ENCODE assay signal across 8 mouse cellular contexts in genomic region chr9:89704265-89705196, GRCm38 (mm10). TPM values are rescaled to one million over a fixed set of nuclear protein-coding genes. Genes with fewer than 3 reads are reported as not detected.
DNase-seq lines count a peak whose midpoint lies in the region; ATAC-seq and TF ChIP-seq lines count a peak whose summit lies in the region.

Gene Tmed3 (minus strand): TSS chr9:89705068.

- H3K4me3 ChIP-seq in gastrocnemius, adult 2 months = peak within 1 kb of the TSS; percentile 82
- peak within 1 kb of the TSS; percentile 66 for H3K4me3 ChIP-seq in hindbrain, postnatal 0 days (ENCODE audit: low read length)
- H3K4me3 ChIP-seq in left cerebral cortex, adult 2 months = peak within 1 kb of the TSS; percentile 88

- intact Hi-C loops in gastrocnemius, adult 2 months (cut with DNase I) = no loop called here
- intact Hi-C loops in left cerebral cortex, adult 2 months (cut with DNase I) = loop anchor here (1.0 to 5.0 kb wide), 3 partner anchors 34 to 268 kb away; partner anchors contain the start of gene Ankrd34c

- peak within 1 kb of the TSS; percentile 77 for H3K9ac ChIP-seq in hindbrain, postnatal 0 days (replicated peaks; ENCODE audit: low read length)

- no peaks in the 10 kb centered on the region for H3K9me3 ChIP-seq in hindbrain, postnatal 0 days (ENCODE audit: low read length)

- ATAC-seq in common myeloid progenitor, adult 5-6 weeks (replicated peaks; ENCODE audit: low read depth, poor library complexity, severe bottlenecking) = peak; percentile 89
- peak; percentile 98 for ATAC-seq in hindbrain, postnatal 0 days
- ATAC-seq in megakaryocyte, adult 5-6 weeks (ENCODE audit: poor library complexity, severe bottlenecking) = peak; percentile 83

- peak; percentile 94 for DNase-seq in ZHBTc4 (ENCODE audit: low read depth, low spot score)
- DNase-seq in gastrocnemius, adult 2 months = peak; percentile 93
- peak; percentile 95 for DNase-seq in hindbrain, postnatal 0 days (ENCODE audit: low spot score)
- DNase-seq in left cerebral cortex, adult 2 months (ENCODE audit: extremely low spot score in 1 of 2, low spot score in 2 of 2) = peak; percentile 94 to 95
- peak; percentile 89 to 95 for DNase-seq in right cerebral cortex, adult 2 months (ENCODE audit: low spot score in 2 of 2)
- peak; percentile 91 for DNase-seq in urinary bladder, postnatal 14 days (ENCODE audit: low spot score)

- WGBS in hindbrain, postnatal 0 days = 3% methylated on average over 52 of the region's 52 CpGs

- peak; percentile 29 for TF ChIP-seq CTCF in gastrocnemius, adult 2 months (IDR thresholded peaks at IDR 0.05)
- peak; percentile 35 for TF ChIP-seq CTCF in hindbrain, postnatal 0 days (IDR thresholded peaks at IDR 0.05; ENCODE audit: low read depth)
- TF ChIP-seq CTCF in left cerebral cortex, adult 2 months (IDR thresholded peaks at IDR 0.05) = peak; percentile 12

- H3K4me1 ChIP-seq in hindbrain, postnatal 0 days (ENCODE audit: insufficient read depth, low read length) = peaks cover 7% of the 10 kb centered on the region; the same call in 1 of the 2 replicates

- peak within 1 kb of the TSS; percentile 96 for H3K4me2 ChIP-seq in hindbrain, postnatal 0 days (ENCODE audit: low read depth, low read length)

- peaks cover 7% of the 10 kb centered on the region for H3K36me3 ChIP-seq in hindbrain, postnatal 0 days (ENCODE audit: insufficient read depth, low read length)

- H3K27ac ChIP-seq in gastrocnemius, adult 2 months = peak within 1 kb of the TSS; percentile 89
- H3K27ac ChIP-seq in hindbrain, postnatal 0 days = peak within 1 kb of the TSS; percentile 85
- H3K27ac ChIP-seq in left cerebral cortex, adult 2 months = peak within 1 kb of the TSS; percentile 93

- H3K27me3 ChIP-seq in hindbrain, postnatal 0 days (ENCODE audit: insufficient read depth, low read length) = no peaks in the 10 kb centered on the region

RNA-seq across cellular contexts. Expression of gene Tmed3, which starts in this region (rescaled TPM):
- total RNA-seq in common myeloid progenitor, adult 5-6 weeks (2017) = 98.8 and 113 TPM in 2 replicates
- total RNA-seq in gastrocnemius, adult 2 months (2021) = 10 to 100 TPM; 12.9 to 17.5 TPM
- total RNA-seq in hindbrain, postnatal 0 days (2014; rRNA removed) = 68.2 and 70.4 TPM in 2 replicates
- 60.0 and 63.1 TPM in 2 replicates for polyA plus RNA-seq in hindbrain, postnatal 0 days (2015; fragmentation: Nextera tagmentation; extraction: Ambion mirVana)
- total RNA-seq in left cerebral cortex, adult 2 months (2021) = 10 to 100 TPM; 27.7 to 30.3 TPM
- total RNA-seq in megakaryocyte, adult 5-6 weeks (2015) = 116 and 130 TPM in 2 replicates
- total RNA-seq in megakaryocyte, adult 5-6 weeks (2017) = 114 and 127 TPM in 2 replicates

Comparison
In these comparisons a context has a peak if more than half of its experiments do, and no peak if none do; other contexts are left out.
1. Peak in every context shown above with its lines: DNase-seq, ATAC-seq, H3K4me3 ChIP-seq and H3K27ac ChIP-seq.